Mouse (Mus musculus) testis, postnatal 10 days (tissue): ENCODE results near the gene Golga4.

Experiments
- DNase-seq: peaks from one replicate; pipeline ENCODE4 v3.0.0; 2021; ENCODE audit warnings: low spot score

Golga4 gene

GRCm38 (mm10) chr9:118527056-118527455, 21.0 kb downstream of the Golga4 start:
- no peak for DNase-seq

- no peak for DNase-seq
These were observed 23.7 kb downstream of the Golga4 start for GRCm38 (mm10) chr9:118529783-118530182.

GRCm38 (mm10) chr9:118530679-118531078, 24.6 kb downstream of the Golga4 start:
- no peak for DNase-seq

- no peak for DNase-seq
These were observed 26.6 kb downstream of the Golga4 start for GRCm38 (mm10) chr9:118532516-118533205.

GRCm38 (mm10) chr9:118536946-118537345, 30.9 kb downstream of the Golga4 start:
- no peak for DNase-seq

GRCm38 (mm10) chr9:118537463-118538339, 31.6 kb downstream of the Golga4 start:
- no peak for DNase-seq

- DNase-seq, result no peak
These were observed 35.8 kb downstream of the Golga4 start for GRCm38 (mm10) chr9:118541851-118542250.

GRCm38 (mm10) chr9:118545146-118545545, 39.1 kb downstream of the Golga4 start:
- DNase-seq, result no peak

- DNase-seq, result no peak
These were observed 42.6 kb downstream of the Golga4 start for GRCm38 (mm10) chr9:118548651-118549050.

- no peak for DNase-seq
These were observed 51.1 kb downstream of the Golga4 start for GRCm38 (mm10) chr9:118556951-118557780.

- no peak for DNase-seq
These were observed 57.3 kb downstream of the Golga4 start for GRCm38 (mm10) chr9:118563356-118563755.

- DNase-seq, result no peak
These were observed 57.8 kb downstream of the Golga4 start for GRCm38 (mm10) chr9:118563866-118564265.

- DNase-seq, result no peak
These were observed 58.6 kb downstream of the Golga4 start for GRCm38 (mm10) chr9:118564696-118565095.

- DNase-seq, result no peak
These were observed 63.3 kb downstream of the Golga4 start for GRCm38 (mm10) chr9:118569328-118569727.

- no peak for DNase-seq
These were observed 64.8 kb downstream of the Golga4 start for GRCm38 (mm10) chr9:118570865-118571264.

GRCm38 (mm10) chr9:118571701-118572100, 65.6 kb downstream of the Golga4 start:
- no peak for DNase-seq

GRCm38 (mm10) chr9:118574911-118575310, 68.8 kb downstream of the Golga4 start:
- DNase-seq, result no peak

- no peak for DNase-seq
These were observed 74.3 kb downstream of the Golga4 start for GRCm38 (mm10) chr9:118580371-118580770.

- DNase-seq, result no peak
These were observed 76.7 kb downstream of the Golga4 start for GRCm38 (mm10) chr9:118582757-118583156.

GRCm38 (mm10) chr9:118584838-118585237, 78.8 kb downstream of the Golga4 start:
- DNase-seq, result no peak

GRCm38 (mm10) chr9:118585998-118586397, 79.9 kb downstream of the Golga4 start:
- DNase-seq, result no peak

GRCm38 (mm10) chr9:118587115-118587514, 81.0 kb downstream of the Golga4 start:
- DNase-seq, result no peak
